Mouse (Mus musculus) retina, adult 2 months (tissue): ENCODE measurements around the gene Vmn1r118.
"Not testable (repeated sequence)": the region's sequence is repeated elsewhere in the genome, so short reads cannot be mapped to it uniquely, and the experiment has no call there.

Experiments used
- DNase-seq: peaks from one replicate; pipeline ENCODE4 v3.0.0-alpha.2; 2012; ENCODE audit warnings: low read depth, low spot score

Vmn1r118 gene

DNA sequence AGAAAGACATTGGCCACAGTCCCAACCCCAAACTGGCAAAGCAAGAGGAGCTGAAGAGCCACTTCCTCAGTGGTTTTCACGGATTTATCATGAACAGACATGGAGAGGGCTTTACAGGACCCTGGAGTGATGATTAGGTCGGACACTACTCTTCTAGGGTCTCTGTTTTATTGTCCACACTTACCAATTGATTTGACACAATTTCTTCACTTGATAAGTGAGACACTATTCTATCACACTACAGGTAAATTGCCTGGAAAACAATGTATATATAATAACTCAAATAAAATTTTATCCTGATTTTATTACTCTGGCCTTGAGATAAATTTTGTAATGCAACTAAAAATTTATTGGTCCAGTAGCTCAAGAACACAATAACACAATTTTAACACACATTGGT, at the start of gene Vmn1r118:
Vmn1r118 (minus strand) TSS at position 101 of the 400 bp plus-strand sequence.
- DNase-seq, result not testable (repeated sequence)

DNA sequence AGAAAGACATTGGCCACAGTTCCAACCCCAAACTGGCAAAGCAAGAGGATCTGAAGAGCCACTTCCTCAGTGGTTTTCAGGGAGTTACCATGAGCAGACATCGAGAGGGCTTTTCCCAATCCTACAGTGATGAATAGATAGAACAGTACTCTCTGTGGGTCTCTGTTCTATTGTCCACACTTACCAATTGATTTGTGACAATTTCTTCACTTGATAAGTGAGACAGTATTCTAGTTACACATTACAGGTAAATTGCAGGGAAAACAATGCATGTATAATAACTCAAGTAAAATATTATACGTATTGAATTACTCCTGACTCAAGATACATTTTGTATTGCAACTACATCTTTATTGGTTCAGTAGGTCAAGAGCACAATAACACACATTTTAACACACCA, 28.1 kb downstream of the Vmn1r118 start, which contains the start of gene Vmn1r117:
Vmn1r117 (minus strand) TSS at position 101 of the 400 bp plus-strand sequence.
- not testable (repeated sequence) for DNase-seq

DNA sequence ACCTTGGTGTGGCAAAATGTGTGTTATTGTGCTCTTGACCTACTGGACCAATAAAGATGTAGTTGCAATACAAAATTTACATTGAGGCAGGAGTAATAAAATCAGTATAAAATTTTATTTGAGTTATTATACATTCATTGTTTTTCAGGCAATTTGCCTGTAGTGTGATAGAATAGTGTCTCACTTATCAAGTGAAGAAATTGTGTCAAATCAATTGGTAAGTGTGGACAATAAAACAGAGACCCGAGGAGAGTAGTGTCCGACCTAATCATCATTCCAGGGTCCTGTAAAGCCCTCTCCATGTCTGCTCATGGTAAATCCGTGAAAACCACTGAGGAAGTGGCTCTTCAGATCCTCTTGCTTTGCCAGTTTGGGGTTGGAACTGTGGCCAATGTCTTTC, 40.2 kb downstream of the Vmn1r118 start, which contains the start of gene Vmn1r116:
Vmn1r116 (plus strand) TSS at position 301 of the 400 bp plus-strand sequence.
- DNase-seq, result not testable (repeated sequence)
